Mouse (Mus musculus): ENCODE results near the gene Troap. TPM values are rescaled to one million over a fixed set of nuclear protein-coding genes. Genes with fewer than 3 reads are reported as not detected.

The Troap gene
- polyA plus RNA-seq, 1 experiment from 2014 or later, result 3.2 TPM

GRCm38 (mm10) chr15:99099984-99100383 lies 25.6 kb downstream of the Troap start:
- Histone ChIP-seq H3K27me3 (ENCODE audit: control insufficient read depth, insufficient read depth, low read depth, low read length) (peaks cover 23% of the 10 kb centered on the region), H3K4me3 (ENCODE audit: low read depth, low read length) (no peak overlapping the region), H3K9ac (ENCODE audit: low read depth, low read length) (no peak overlapping the region), H3K27ac (ENCODE audit: low read length) (no peak overlapping the region), H3K9me3 (replicated peaks; ENCODE audit: control insufficient read depth, low read length, poor library complexity, severe bottlenecking) (no peaks in the 10 kb centered on the region), H3K36me3 (ENCODE audit: control insufficient read depth, insufficient read depth, low read length) (no peaks in the 10 kb centered on the region), H3K4me2 (ENCODE audit: low read length) (no peak overlapping the region), H3K4me1 (ENCODE audit: control insufficient read depth, insufficient read depth, low read length) (peaks cover 24% of the 10 kb centered on the region)
- no peak for ATAC-seq
- 51% methylated on average over 3 of the region's 3 CpGs for WGBS

- no peak for ATAC-seq
- Histone ChIP-seq H3K9ac (ENCODE audit: low read depth, low read length) (no peak overlapping the region), H3K36me3 (ENCODE audit: control insufficient read depth, insufficient read depth, low read length) (no peaks in the 10 kb centered on the region), H3K27ac (ENCODE audit: low read length) (no peak overlapping the region), H3K4me2 (ENCODE audit: low read length) (no peak overlapping the region), H3K27me3 (ENCODE audit: control insufficient read depth, insufficient read depth, low read depth, low read length) (no peaks in the 10 kb centered on the region), H3K4me3 (ENCODE audit: low read depth, low read length) (no peak overlapping the region), H3K4me1 (ENCODE audit: control insufficient read depth, insufficient read depth, low read length) (no peaks in the 10 kb centered on the region), H3K9me3 (replicated peaks; ENCODE audit: control insufficient read depth, low read length, poor library complexity, severe bottlenecking) (no peaks in the 10 kb centered on the region)
- 85% methylated on average over 7 of the region's 7 CpGs for WGBS
Observed at GRCm38 (mm10) chr15:99105238-99105637, 30.9 kb downstream of the Troap start.

- H3K36me3 ChIP-seq (ENCODE audit: control insufficient read depth, insufficient read depth, low read length), result no peaks in the 10 kb centered on the region
Observed at GRCm38 (mm10) chr15:99107866-99108265, 33.5 kb downstream of the Troap start.

GRCm38 (mm10) chr15:99111139-99111538 lies 36.8 kb downstream of the Troap start:
- Histone ChIP-seq H3K4me2 (ENCODE audit: low read length) (no peak overlapping the region), H3K9me3 (replicated peaks; ENCODE audit: control insufficient read depth, low read length, poor library complexity, severe bottlenecking) (no peaks in the 10 kb centered on the region), H3K36me3 (ENCODE audit: control insufficient read depth, insufficient read depth, low read length) (no peaks in the 10 kb centered on the region), H3K4me3 (ENCODE audit: low read depth, low read length) (no peak overlapping the region), H3K27ac (ENCODE audit: low read length) (no peak overlapping the region), H3K27me3 (ENCODE audit: control insufficient read depth, insufficient read depth, low read depth, low read length) (no peaks in the 10 kb centered on the region), H3K9ac (ENCODE audit: low read depth, low read length) (no peak overlapping the region), H3K4me1 (ENCODE audit: control insufficient read depth, insufficient read depth, low read length) (no peaks in the 10 kb centered on the region)
- no peak for ATAC-seq
- WGBS, result 92% methylated on average over 3 of the region's 3 CpGs

More at GRCm38 (mm10) chr15:99107866-99108265, 33.5 kb downstream of the Troap start:
- no peak for ATAC-seq
- no peaks in the 10 kb centered on the region for H3K4me1 ChIP-seq (ENCODE audit: control insufficient read depth, insufficient read depth, low read length)
- H3K9me3 ChIP-seq (replicated peaks; ENCODE audit: control insufficient read depth, low read length, poor library complexity, severe bottlenecking), result no peaks in the 10 kb centered on the region
- no peak overlapping the region for H3K9ac ChIP-seq (ENCODE audit: low read depth, low read length)
- H3K4me2 ChIP-seq (ENCODE audit: low read length), result no peak overlapping the region
- H3K27me3 ChIP-seq (ENCODE audit: control insufficient read depth, insufficient read depth, low read depth, low read length), result no peaks in the 10 kb centered on the region
- H3K27ac ChIP-seq (ENCODE audit: low read length), result no peak overlapping the region
- 78% methylated on average over 3 of the region's 3 CpGs for WGBS
- H3K4me3 ChIP-seq (ENCODE audit: low read depth, low read length), result no peak overlapping the region

GRCm38 (mm10) chr15:99111809-99112208 lies 37.4 kb downstream of the Troap start:
- H3K9ac ChIP-seq (ENCODE audit: low read depth, low read length), result no peak overlapping the region
- no peaks in the 10 kb centered on the region for H3K9me3 ChIP-seq (replicated peaks; ENCODE audit: control insufficient read depth, low read length, poor library complexity, severe bottlenecking)
- H3K27me3 ChIP-seq (ENCODE audit: control insufficient read depth, insufficient read depth, low read depth, low read length), result no peaks in the 10 kb centered on the region
- WGBS, result 76% methylated on average over 4 of the region's 4 CpGs
- no peak overlapping the region for H3K4me3 ChIP-seq (ENCODE audit: low read depth, low read length)
- no peak for ATAC-seq
- H3K27ac ChIP-seq (ENCODE audit: low read length), result no peak overlapping the region
- no peaks in the 10 kb centered on the region for H3K4me1 ChIP-seq (ENCODE audit: control insufficient read depth, insufficient read depth, low read length)
- no peak overlapping the region for H3K4me2 ChIP-seq (ENCODE audit: low read length)
- no peaks in the 10 kb centered on the region for H3K36me3 ChIP-seq (ENCODE audit: control insufficient read depth, insufficient read depth, low read length)

- no peaks in the 10 kb centered on the region for H3K4me1 ChIP-seq (ENCODE audit: control insufficient read depth, insufficient read depth, low read length)
- H3K9me3 ChIP-seq (replicated peaks; ENCODE audit: control insufficient read depth, low read length, poor library complexity, severe bottlenecking), result no peaks in the 10 kb centered on the region
- ATAC-seq, result no peak
- no peaks in the 10 kb centered on the region for H3K36me3 ChIP-seq (ENCODE audit: control insufficient read depth, insufficient read depth, low read length)
- no peak overlapping the region for H3K4me2 ChIP-seq (ENCODE audit: low read length)
- no peaks in the 10 kb centered on the region for H3K27me3 ChIP-seq (ENCODE audit: control insufficient read depth, insufficient read depth, low read depth, low read length)
- no peak overlapping the region for H3K27ac ChIP-seq (ENCODE audit: low read length)
- no peak overlapping the region for H3K4me3 ChIP-seq (ENCODE audit: low read depth, low read length)
- 64% methylated on average over 11 of the region's 11 CpGs for WGBS
- no peak overlapping the region for H3K9ac ChIP-seq (ENCODE audit: low read depth, low read length)
Observed at GRCm38 (mm10) chr15:99112843-99113395, 38.5 kb downstream of the Troap start.

- 8% methylated on average over 9 of the region's 9 CpGs for WGBS
- Histone ChIP-seq H3K4me2 (ENCODE audit: low read length) (no peak overlapping the region), H3K9ac (ENCODE audit: low read depth, low read length) (no peak overlapping the region), H3K27me3 (ENCODE audit: control insufficient read depth, insufficient read depth, low read depth, low read length) (no peaks in the 10 kb centered on the region), H3K9me3 (replicated peaks; ENCODE audit: control insufficient read depth, low read length, poor library complexity, severe bottlenecking) (no peaks in the 10 kb centered on the region), H3K27ac (ENCODE audit: low read length) (no peak overlapping the region), H3K4me1 (ENCODE audit: control insufficient read depth, insufficient read depth, low read length) (no peaks in the 10 kb centered on the region), H3K36me3 (ENCODE audit: control insufficient read depth, insufficient read depth, low read length) (no peaks in the 10 kb centered on the region), H3K4me3 (ENCODE audit: low read depth, low read length) (no peak overlapping the region)
- no peak for ATAC-seq
Observed at GRCm38 (mm10) chr15:99113396-99113975, 39.1 kb downstream of the Troap start.

GRCm38 (mm10) chr15:99114312-99115064 lies 40.1 kb downstream of the Troap start:
- Histone ChIP-seq H3K4me3 (ENCODE audit: low read depth, low read length) (no peak overlapping the region), H3K4me1 (ENCODE audit: control insufficient read depth, insufficient read depth, low read length) (no peaks in the 10 kb centered on the region), H3K27ac (ENCODE audit: low read length) (no peak overlapping the region), H3K27me3 (ENCODE audit: control insufficient read depth, insufficient read depth, low read depth, low read length) (no peaks in the 10 kb centered on the region), H3K9me3 (replicated peaks; ENCODE audit: control insufficient read depth, low read length, poor library complexity, severe bottlenecking) (no peaks in the 10 kb centered on the region), H3K4me2 (ENCODE audit: low read length) (no peak overlapping the region), H3K9ac (ENCODE audit: low read depth, low read length) (no peak overlapping the region), H3K36me3 (ENCODE audit: control insufficient read depth, insufficient read depth, low read length) (no peaks in the 10 kb centered on the region)
- WGBS, result 47% methylated on average over 14 of the region's 14 CpGs
- ATAC-seq, result no peak

GRCm38 (mm10) chr15:99115065-99115423 lies 40.7 kb downstream of the Troap start:
- H3K27me3 ChIP-seq (ENCODE audit: control insufficient read depth, insufficient read depth, low read depth, low read length), result no peaks in the 10 kb centered on the region
- H3K4me1 ChIP-seq (ENCODE audit: control insufficient read depth, insufficient read depth, low read length), result no peaks in the 10 kb centered on the region
- 87% methylated on average over 7 of the region's 7 CpGs for WGBS
- ATAC-seq, result no peak
- no peak overlapping the region for H3K4me3 ChIP-seq (ENCODE audit: low read depth, low read length)
- H3K4me2 ChIP-seq (ENCODE audit: low read length), result no peak overlapping the region
- H3K27ac ChIP-seq (ENCODE audit: low read length), result no peak overlapping the region
- H3K9ac ChIP-seq (ENCODE audit: low read depth, low read length), result no peak overlapping the region
- H3K36me3 ChIP-seq (ENCODE audit: control insufficient read depth, insufficient read depth, low read length), result no peaks in the 10 kb centered on the region
- no peaks in the 10 kb centered on the region for H3K9me3 ChIP-seq (replicated peaks; ENCODE audit: control insufficient read depth, low read length, poor library complexity, severe bottlenecking)
